Mouse (Mus musculus) left cerebral cortex, adult 11 months (tissue): ENCODE results near the gene Hsd3b4.
"Not testable (repeated sequence)": the region's sequence is repeated elsewhere in the genome, so short reads cannot be mapped to it uniquely, and the experiment has no call there.

Experiments used
- DNase-seq: peaks from one replicate; pipeline ENCODE4 v3.0.0; 2022; ENCODE audit warnings: low spot score

Hsd3b4 gene

DNA sequence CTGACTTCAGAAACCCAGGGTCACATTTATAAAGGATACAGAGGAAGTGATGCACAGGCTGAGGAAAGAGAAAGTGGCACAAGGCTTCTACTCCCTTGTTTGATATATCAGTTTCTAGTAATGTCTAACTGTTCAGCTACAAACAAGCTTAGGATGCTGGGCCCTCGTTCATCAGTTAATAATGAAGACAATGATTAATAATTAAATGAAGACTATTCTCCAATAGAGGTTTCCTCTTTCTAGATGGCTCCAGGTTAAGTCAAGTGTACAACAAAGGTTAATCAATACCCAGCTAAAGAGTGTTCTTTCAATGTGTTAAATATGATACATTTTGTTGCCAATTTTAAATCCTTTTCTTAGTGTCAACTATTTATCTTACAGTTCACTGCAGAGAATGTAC is at the start of gene Hsd3b4:
Gene Hsd3b4 (minus strand): TSS at position 101 of the 400 bp plus-strand sequence.
- not testable (repeated sequence) for DNase-seq

DNA sequence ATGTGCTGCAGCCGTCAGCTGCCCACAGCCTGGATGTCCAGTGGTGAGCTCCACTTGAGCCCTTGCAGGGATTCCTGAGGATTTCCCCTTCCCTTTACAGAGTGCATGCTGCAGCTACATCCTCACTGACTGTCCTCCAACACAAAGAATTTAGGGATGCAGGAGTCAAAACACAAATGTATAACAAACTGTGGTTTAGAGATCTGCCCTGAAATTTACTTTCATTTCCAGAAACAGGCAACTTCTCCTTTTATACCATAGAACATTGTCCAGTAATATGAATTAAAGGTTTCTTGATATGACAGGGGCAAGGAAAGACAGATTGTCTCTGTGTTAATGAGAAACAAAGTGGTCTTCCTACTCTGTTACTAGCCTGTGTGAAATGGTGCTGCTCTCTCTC is 40.5 kb upstream of the Hsd3b4 start:
- not testable (repeated sequence) for DNase-seq

DNA sequence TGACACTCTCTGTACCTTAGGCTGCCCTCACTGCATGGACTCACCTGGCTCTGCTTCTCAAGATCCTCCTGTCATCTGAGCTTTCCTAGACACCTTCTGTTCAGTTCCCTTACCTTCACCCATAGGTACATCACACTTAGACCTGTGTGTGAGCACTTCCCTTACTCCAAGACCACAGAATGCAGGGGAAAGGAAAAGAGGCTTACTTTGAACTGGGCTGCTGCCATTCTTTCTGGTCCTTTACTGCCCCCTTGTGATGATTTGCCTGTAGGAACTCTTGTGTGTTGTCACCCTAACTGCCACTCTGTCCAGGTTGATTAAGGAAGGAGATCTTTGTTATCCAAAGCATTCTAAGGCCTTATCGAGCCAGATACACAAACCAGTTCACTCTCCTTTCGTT is 39.9 kb upstream of the Hsd3b4 start:
- DNase-seq = not testable (repeated sequence)

- DNase-seq = not testable (repeated sequence)
Observed at GRCm38 (mm10) chr3:98548495-98548894, 38.2 kb upstream of the Hsd3b4 start.

DNA sequence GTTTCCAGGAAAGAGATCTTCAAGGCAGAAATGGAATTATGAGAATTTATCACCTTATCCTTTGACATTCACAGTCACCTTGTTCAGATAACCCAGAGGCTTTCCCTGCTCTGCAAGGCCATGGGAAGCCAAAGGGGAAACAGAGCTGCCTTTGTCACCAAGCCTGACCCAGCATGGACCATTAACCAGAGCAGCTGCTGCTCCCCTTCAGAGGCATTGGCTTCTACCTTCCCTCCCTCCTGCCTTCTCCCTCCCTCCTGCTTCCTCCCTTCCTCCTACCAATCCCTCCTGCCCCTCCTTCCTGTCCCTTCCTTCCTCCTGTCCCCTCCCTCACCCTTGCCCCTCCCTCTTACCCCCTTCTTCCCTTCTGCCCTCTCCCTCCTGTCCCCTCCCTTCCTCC is 37.3 kb upstream of the Hsd3b4 start:
- DNase-seq = not testable (repeated sequence)

DNA sequence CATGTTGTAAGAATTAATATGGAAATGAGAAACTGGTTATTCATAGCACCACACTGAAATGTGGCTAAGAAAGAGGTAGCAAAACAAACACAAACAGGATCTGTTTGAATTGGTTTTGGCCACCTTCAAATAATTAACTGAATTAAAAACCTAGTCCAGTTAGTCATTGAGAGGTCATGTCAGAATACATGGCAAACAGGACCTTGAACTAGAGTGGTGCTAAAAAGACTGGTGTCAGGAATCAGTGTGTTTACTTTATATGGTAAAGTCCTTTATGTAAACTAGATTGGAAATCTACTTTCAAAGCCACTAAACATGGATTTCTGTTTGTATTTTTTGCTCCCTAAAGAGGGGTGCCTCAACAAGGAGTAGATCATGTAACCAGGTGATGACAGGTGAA is 14.7 kb upstream of the Hsd3b4 start:
- not testable (repeated sequence) for DNase-seq

GRCm38 (mm10) chr3:98524552-98524951 is 14.2 kb upstream of the Hsd3b4 start:
- not testable (repeated sequence) for DNase-seq

DNA sequence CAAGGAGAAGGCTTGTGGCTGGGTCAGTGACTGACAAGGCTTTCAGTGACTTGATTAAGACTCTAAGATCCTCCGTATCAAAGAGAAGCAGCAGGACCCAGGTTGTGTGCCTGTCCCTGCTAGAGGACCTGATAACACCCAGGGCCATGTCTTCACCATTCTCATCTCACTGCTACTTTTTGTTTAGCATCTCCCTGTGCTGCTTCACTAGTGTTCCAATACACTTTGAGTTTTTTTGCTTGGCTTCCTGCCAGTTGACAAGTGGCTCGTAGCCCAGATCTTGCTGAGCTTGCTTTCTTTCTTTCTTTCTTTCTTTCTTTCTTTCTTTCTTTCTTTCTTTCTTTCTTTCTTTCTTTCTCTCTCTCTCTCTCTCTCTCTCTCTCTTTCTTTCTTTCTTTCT is 12.5 kb upstream of the Hsd3b4 start:
- DNase-seq = not testable (repeated sequence)

DNA sequence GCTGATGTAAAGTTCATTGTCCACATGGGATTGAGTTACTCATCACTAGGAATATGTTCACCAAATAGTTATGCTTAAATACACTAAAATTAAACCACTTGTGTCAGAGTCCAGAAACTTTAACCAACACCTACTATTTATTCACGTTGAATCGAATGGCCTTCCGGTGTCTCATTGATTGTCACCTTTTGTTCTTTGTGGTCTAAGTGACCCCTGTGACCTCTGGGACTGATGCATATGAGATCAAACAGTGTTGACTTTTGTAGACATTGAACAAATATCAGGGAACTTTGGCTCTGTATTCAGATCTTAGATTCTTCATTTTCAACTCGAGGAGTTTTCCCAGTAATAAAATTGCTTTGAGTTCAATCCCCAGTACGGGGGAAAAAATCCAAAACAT is 3.1 kb downstream of the Hsd3b4 start:
- not testable (repeated sequence) for DNase-seq

GRCm38 (mm10) chr3:98497401-98497800 is 12.9 kb downstream of the Hsd3b4 start:
- not testable (repeated sequence) for DNase-seq

DNA sequence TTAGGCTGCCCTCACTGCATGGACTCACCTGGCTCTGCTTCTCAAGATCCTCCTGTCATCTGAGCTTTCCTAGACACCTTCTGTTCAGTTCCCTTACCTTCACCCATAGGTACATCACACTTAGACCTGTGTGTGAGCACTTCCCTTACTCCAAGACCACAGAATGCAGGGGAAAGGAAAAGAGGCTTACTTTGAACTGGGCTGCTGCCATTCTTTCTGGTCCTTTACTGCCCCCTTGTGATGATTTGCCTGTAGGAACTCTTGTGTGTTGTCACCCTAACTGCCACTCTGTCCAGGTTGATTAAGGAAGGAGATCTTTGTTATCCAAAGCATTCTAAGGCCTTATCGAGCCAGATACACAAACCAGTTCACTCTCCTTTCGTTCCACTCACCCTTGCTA is 13.6 kb downstream of the Hsd3b4 start:
- DNase-seq = not testable (repeated sequence)

DNA sequence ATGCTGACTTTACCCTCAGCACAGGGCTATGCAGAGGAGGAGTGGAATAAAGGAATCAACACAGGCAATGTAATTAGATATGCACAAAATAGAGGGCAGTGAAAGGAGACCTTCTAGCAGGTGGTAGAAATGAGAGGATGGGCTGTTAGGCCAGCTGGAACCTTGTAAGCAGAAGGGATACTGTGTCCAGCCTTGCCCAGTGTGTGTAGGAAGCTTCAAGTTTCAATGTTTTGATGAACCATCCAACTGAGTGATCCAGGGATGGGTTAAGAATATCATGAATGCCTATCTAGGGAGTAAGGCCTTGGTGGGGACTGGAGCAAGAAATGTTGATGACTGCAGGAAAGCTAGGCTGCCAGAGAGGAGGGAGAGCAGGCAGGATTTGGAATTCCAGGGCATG is 15.3 kb downstream of the Hsd3b4 start:
- not testable (repeated sequence) for DNase-seq

GRCm38 (mm10) chr3:98494184-98494583 is 16.1 kb downstream of the Hsd3b4 start:
- not testable (repeated sequence) for DNase-seq

DNA sequence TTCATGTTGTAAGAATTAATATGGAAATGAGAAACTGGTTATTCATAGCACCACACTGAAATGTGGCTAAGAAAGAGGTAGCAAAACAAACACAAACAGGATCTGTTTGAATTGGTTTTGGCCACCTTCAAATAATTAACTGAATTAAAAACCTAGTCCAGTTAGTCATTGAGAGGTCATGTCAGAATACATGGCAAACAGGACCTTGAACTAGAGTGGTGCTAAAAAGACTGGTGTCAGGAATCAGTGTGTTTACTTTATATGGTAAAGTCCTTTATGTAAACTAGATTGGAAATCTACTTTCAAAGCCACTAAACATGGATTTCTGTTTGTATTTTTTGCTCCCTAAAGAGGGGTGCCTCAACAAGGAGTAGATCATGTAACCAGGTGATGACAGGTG is 38.8 kb downstream of the Hsd3b4 start:
- not testable (repeated sequence) for DNase-seq

DNA sequence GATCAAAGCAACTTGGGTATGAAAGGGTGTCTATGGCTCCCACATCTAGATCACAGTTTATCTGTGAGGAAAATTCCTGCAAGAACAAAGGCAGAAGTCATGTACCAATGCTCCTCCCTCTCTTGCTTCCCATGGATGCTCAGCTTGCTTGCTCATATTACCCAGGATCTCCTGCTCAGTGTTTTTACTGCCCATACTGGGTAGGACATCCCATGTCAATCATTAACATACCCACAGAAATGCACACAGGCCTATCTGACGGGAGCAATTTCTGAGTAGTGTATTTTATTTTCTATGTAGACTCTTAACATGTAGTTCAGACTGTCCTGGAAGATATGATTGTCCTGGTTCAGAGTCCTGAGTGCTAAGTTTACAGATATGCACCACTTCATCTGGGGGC is 39.3 kb downstream of the Hsd3b4 start:
- DNase-seq = not testable (repeated sequence)

GRCm38 (mm10) chr3:98469323-98469722 is 41.0 kb downstream of the Hsd3b4 start:
- not testable (repeated sequence) for DNase-seq

DNA sequence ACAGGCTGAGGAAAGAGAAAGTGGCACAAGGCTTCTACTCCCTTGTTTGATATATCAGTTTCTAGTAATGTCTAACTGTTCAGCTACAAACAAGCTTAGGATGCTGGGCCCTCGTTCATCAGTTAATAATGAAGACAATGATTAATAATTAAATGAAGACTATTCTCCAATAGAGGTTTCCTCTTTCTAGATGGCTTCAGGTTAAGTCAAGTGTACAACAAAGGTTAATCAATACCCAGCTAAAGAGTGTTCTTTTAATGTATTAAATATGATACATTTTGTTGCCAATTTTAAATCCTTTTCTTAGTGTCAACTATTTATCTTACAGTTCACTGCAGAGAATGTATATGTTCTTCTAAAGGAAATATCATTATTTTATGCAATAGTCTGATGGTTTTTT is 53.3 kb downstream of the Hsd3b4 start, which contains the start of gene Gm4450:
Gene Gm4450 (minus strand): TSS at position 101 of the 400 bp plus-strand sequence.
- not testable (repeated sequence) for DNase-seq

DNA sequence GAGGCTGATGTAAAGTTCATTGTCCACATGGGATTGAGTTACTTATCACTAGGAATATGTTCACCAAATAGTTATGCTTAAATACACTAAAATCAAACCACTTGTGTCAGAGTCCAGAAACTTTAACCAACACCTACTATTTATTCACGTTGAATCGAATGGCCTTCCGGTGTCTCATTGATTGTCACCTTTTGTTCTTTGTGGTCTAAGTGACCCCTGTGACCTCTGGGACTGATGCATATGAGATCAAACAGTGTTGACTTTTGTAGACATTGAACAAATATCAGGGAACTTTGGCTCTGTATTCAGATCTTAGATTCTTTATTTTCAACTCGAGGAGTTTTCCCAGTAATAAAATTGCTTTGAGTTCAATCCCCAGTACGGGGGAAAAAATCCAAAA is 56.5 kb downstream of the Hsd3b4 start:
- DNase-seq = not testable (repeated sequence)
